Mouse (Mus musculus) cortical plate, adult 2 months (tissue): ENCODE data around the gene Adamts16.

Experiments used
- CTCF ChIP-seq: fragments of 200-500 bp; IDR thresholded peaks from 2 replicates; pipeline ENCODE4 v1.5.1; 2011; ENCODE audit warnings: mild to moderate bottlenecking, control low read depth, low read length; ENCODE audit not compliant: insufficient read depth; ENCODE audit errors: extremely low read depth
- POLR2A ChIP-seq: fragments of 200-500 bp; IDR thresholded peaks from 2 replicates; pipeline ENCODE4 v1.6.1; 2011; ENCODE audit warnings: mild to moderate bottlenecking, low read length, control low read depth; ENCODE audit not compliant: insufficient read depth; ENCODE audit errors: extremely low read depth

DNA sequence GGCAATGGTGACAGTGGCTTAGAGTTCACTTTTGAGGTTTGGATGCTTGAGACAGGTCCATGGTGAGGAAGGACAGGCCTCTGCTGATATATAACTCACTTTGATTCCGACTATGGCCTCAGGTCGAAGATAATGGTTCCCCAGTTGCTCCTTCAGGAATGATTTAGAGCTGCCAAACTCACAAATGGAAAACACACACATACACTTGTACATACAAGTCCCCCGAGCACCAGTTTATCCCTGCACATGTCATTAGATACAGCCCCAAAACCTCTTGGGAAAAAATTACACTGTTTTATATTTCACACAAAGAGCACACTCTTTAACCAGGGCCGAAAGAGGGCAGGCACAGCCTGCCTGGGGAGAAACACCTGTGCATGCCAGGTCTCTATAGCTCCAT is 14.1 kb downstream of the Adamts16 start:
- TF ChIP-seq POLR2A = no peak
- no peak for TF ChIP-seq CTCF
